In genomic region chr1:186513861-186514260, GRCm38 (mm10) we compare ENCODE assay signal across 13 mouse cellular contexts.
"Had no signal": no experiment of that assay in that cellular context is flagged by ENCODE, and none has a peak within 500 bp of the region (broad histone marks: within the 10 kb centered on the region; RNA-seq: fewer than 3 reads in every experiment).

No protein-coding gene starts in this region.

- DNase-seq: gastrocnemius, adult 2 months; gastrocnemius, postnatal 10 days; gastrocnemius, postnatal 25 days; heart, adult 18-20 months; heart, postnatal 10 days; heart, postnatal 4 days; kidney, adult 18-20 months; kidney, adult 8-10 months; kidney, postnatal 10 days; kidney, postnatal 25 days; layer of hippocampus, adult 9-11 months; layer of hippocampus, postnatal 36 days; left cerebral cortex, postnatal 4 days had no signal
